Mouse (Mus musculus) thymus, postnatal 36 days (tissue): ENCODE data around the gene Shmt1.

ENCODE experiments used
- DNase-seq, 2 experiments: peaks; one replicate each; pipeline ENCODE4 v3.0.0; 2022; ENCODE audit warnings: mixed read lengths in 2 of 2

The Shmt1 gene

GRCm38 (mm10) chr11:60790472-60790871, 21.0 kb downstream of the Shmt1 start:
- DNase-seq: no peak

DNA sequence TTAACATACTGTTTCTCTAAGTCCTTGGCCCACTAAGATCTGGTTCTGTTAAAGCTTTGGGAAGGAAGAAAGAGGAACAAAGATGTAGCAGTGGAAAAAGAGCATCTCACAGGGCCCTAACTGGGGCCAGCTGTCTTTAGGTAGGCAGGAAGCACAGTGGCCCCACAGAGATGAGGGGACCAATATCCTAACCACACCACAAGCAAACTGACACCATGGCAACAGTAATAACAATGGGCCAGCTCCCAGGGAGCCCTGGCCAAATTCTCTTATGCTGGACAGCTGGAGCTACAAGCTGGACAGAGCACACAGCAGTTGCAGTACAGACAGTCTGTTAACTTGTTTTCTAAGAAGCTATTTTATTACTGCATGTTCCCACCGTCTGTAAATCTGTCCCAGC, 23.9 kb downstream of the Shmt1 start:
- no peak for DNase-seq

GRCm38 (mm10) chr11:60784179-60784922, 27.2 kb downstream of the Shmt1 start:
- DNase-seq: no peak

DNA sequence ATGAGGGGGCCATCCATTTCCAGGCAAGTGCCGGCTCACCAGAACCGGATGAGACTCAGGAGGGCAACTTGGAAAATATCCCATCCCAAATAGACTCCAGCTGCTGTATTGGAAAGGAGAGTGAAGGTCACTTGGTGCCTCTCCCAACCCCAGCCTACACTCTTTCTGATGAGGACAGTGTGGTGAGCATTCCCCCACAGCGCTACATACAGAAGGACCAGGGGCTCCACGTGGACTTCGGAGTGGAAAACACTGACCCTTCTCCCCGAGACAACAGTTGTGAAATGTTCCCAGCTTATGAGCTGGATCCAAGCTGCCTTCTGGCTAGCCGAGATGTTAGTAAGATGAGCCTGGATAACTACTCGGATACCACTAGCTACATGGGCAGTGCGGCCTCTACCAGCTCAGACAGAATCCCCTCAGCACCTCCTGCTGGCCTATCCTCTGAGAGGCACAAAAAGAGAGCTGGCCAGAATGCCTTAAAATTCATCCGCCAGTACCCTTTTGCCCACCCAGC, 31.8 kb downstream of the Shmt1 start:
- DNase-seq: no peak

DNA sequence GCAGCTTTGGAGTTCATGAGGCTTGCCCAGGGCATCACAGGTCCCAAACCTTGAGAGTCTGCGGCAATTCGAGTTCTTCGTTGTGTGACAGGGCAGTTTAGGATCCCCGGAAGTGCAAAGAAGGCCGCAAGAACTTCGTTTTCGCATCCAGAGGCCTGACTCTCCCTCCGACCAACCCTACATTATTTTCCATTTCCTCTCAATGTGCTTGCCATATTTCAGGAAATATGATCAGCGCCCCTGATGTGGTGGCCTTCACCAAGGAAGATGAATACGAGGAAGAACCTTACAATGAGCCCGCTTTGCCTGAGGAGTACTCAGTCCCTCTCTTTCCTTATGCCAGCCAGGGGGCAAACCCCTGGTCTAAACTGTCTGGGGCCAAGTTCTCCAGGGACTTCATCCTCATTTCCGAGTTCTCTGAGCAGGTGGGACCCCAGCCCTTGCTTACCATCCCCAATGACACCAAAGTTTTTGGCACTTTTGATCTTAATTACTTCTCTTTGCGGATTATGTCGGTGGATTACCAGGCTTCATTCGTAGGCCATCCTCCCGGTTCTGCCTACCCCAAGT, 33.6 kb downstream of the Shmt1 start:
- DNase-seq: no peak

GRCm38 (mm10) chr11:60776829-60777740, 34.4 kb downstream of the Shmt1 start, which contains the start of the genes Top3a and Smcr8:
Top3a (minus strand) TSS chr11:60777365.
Smcr8 (plus strand) TSS chr11:60777524.
- peak; percentile 79 to 81 for DNase-seq

- DNase-seq: no peak
Observed at GRCm38 (mm10) chr11:60776107-60776828, 35.2 kb downstream of the Shmt1 start.

DNA sequence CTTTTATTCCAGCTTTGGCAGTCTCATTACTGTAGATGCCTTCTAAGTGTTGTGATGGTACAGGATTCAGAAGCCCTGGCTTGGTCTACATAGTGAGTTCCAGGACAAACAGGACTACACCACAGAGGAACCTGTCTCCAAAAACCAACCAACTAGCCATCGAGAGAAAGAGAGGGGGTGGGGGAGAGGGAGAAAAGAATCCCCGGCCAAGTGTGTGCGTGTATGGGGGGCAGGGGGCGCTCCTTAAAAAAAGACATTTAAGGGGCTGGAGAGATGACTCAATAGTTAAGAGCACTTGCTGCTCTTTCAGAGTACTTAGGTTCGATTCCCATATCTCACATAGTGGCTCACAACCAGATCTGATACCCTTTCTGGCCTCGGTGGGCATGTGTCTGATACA, 35.9 kb downstream of the Shmt1 start:
- DNase-seq: no peak

- no peak for DNase-seq
Observed at GRCm38 (mm10) chr11:60774841-60775240, 36.7 kb downstream of the Shmt1 start.

GRCm38 (mm10) chr11:60774158-60774689, 37.3 kb downstream of the Shmt1 start:
- no peak for DNase-seq

GRCm38 (mm10) chr11:60772161-60772560, 39.4 kb downstream of the Shmt1 start:
- no peak for DNase-seq

- DNase-seq: no peak
Observed at GRCm38 (mm10) chr11:60770776-60771175, 40.7 kb downstream of the Shmt1 start.

DNA sequence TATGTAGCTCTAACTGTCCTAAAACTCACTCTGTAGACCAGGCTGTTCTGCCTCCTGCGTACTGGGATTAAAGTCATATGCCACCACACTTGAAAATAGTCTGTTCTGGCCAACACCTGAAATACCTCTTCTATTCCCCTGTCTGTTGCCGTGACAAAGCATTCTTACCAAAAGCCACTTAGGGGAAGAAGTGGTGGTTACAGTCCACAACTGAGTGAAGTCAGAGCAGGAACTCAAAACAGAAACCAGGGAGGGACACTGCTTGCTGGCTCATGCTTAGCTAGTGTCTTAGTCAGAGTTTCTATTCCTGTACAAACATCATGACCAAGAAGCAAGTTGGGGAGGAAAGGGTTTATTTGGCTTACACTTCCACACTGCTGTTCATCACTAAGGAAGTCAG, 42.2 kb downstream of the Shmt1 start:
- DNase-seq: no peak

- no peak for DNase-seq
Observed at GRCm38 (mm10) chr11:60766969-60767368, 44.5 kb downstream of the Shmt1 start.

GRCm38 (mm10) chr11:60761681-60762080, 49.8 kb downstream of the Shmt1 start:
- DNase-seq: no peak

DNA sequence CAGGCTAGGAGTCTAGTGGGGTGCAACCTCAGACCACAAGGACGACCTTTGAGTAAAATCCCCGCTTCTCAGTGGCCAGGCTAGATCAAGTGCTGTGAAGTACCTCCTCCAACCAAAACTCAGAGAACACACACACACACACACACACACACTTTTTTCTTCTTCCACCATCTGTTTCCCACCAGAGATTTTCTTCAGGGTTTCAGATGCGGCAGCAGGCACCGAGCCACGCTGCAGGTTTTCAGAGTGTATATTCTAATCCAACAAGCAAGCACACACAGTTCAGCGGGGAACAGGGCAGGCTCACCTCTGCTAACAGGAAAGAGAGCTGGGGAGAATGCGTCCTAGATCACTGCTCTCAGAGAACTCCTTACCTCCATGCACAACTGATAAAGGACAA, 55.9 kb downstream of the Shmt1 start:
- no peak for DNase-seq

GRCm38 (mm10) chr11:60740321-60740720, 71.2 kb downstream of the Shmt1 start:
- no peak for DNase-seq
